32 mouse cellular contexts compared by ENCODE assay signal in genomic region chr7:132046662-132047061, GRCm38 (mm10).
A peak's percentile ranks its signal among the peaks of the same experiment; 100 is the strongest.
DNase-seq lines count a peak whose midpoint lies in the region; ATAC-seq and TF ChIP-seq lines count a peak whose summit lies in the region.
"Had no signal": no experiment of that assay in that cellular context is flagged by ENCODE, and none has a peak within 500 bp of the region (broad histone marks: within the 10 kb centered on the region; RNA-seq: fewer than 3 reads in every experiment).

No protein-coding gene starts in this region.

- no peak overlapping the region for H3K4me3 ChIP-seq in embryonic facial prominence, embryonic 14.5 days (ENCODE audit: low read depth, low read length)
- H3K4me3 ChIP-seq in embryonic facial prominence, embryonic 10.5 days = no peak overlapping the region
- no peak overlapping the region for H3K4me3 ChIP-seq in left cerebral cortex, adult 2 months
- H3K4me3 ChIP-seq in cerebellum, adult 2 months (replicated peaks; ENCODE audit: insufficient read depth, low read depth, low read length) = no peak overlapping the region
- no peak overlapping the region for H3K4me3 ChIP-seq in forebrain, postnatal 0 days (ENCODE audit: low read depth, low read length)
- H3K4me3 ChIP-seq: embryonic facial prominence, embryonic 15.5 days; forebrain, embryonic 12.5 days; heart, embryonic 10.5 days; heart, embryonic 15.5 days; hindbrain, embryonic 15.5 days; intestine, embryonic 15.5 days; layer of hippocampus, adult 2 months; midbrain, embryonic 15.5 days; myocyte had no signal

- TF ChIP-seq POLR2A in cerebellum, adult 2 months (IDR thresholded peaks at IDR 0.05; ENCODE audit: borderline replicate concordance, insufficient read depth, low read length) = no peak

- DNase-seq in embryonic facial prominence, embryonic 14.5 days (ENCODE audit: low spot score) = peak; percentile 30
- DNase-seq in embryonic facial prominence, embryonic 10.5 days (ENCODE audit: low spot score) = no peak
- peak; percentile 26 to 56 for DNase-seq in left cerebral cortex, postnatal 14 days (ENCODE audit: low spot score in 2 of 2)
- DNase-seq in left cerebral cortex, adult 2 months (ENCODE audit: extremely low spot score in 1 of 2, low spot score in 2 of 2) = no peak
- peak; percentile 34 for DNase-seq in right cerebral cortex, postnatal 14 days
- no peak for DNase-seq in right cerebral cortex, postnatal 4 days
- DNase-seq in cerebellum, adult 2 months = no peak
- DNase-seq in forebrain, postnatal 0 days = no peak
- DNase-seq: adrenal gland, adult 8-10 months; cerebellum, adult 11 months; cerebellum, adult 9-11 months; gastrocnemius, postnatal 10 days; kidney, adult 2 months; kidney, postnatal 36 days; liver; lung, adult 2 months; lung, postnatal 10 days; spleen, adult 18-20 months; thymus, adult 2 months; thymus, postnatal 36 days had no signal

- intact Hi-C loops in left cerebral cortex, postnatal 14 days (cut with DNase I) = no loop called here
- intact Hi-C loops in left cerebral cortex, adult 2 months (cut with DNase I) = no loop called here

- ATAC-seq in embryonic facial prominence, embryonic 14.5 days (ENCODE audit: low read depth) = no peak
- ATAC-seq in forebrain, postnatal 0 days = no peak
- ATAC-seq: intestine, embryonic 15.5 days; midbrain, embryonic 15.5 days had no signal

- no peak overlapping the region for H3K27ac ChIP-seq in embryonic facial prominence, embryonic 14.5 days (replicated peaks; ENCODE audit: low read depth, low read length)
- no peak overlapping the region for H3K27ac ChIP-seq in embryonic facial prominence, embryonic 10.5 days (replicated peaks)
- H3K27ac ChIP-seq in left cerebral cortex, adult 2 months = no peak overlapping the region
- H3K27ac ChIP-seq in cerebellum, adult 2 months (ENCODE audit: insufficient read depth, low read length) = no peak overlapping the region
- no peak overlapping the region for H3K27ac ChIP-seq in forebrain, postnatal 0 days (ENCODE audit: low read depth, low read length)
- H3K27ac ChIP-seq: embryonic facial prominence, embryonic 15.5 days; forebrain, embryonic 12.5 days; heart, embryonic 10.5 days; heart, embryonic 15.5 days; hindbrain, embryonic 15.5 days; intestine, embryonic 15.5 days; layer of hippocampus, adult 2 months; liver, embryonic 14.5 days; macrophage; midbrain, embryonic 15.5 days had no signal

- H3K9ac ChIP-seq in embryonic facial prominence, embryonic 14.5 days (ENCODE audit: low read depth, low read length) = no peak overlapping the region
- no peak overlapping the region for H3K9ac ChIP-seq in forebrain, postnatal 0 days
- H3K9ac ChIP-seq: embryonic facial prominence, embryonic 15.5 days; forebrain, embryonic 12.5 days; heart, embryonic 15.5 days; hindbrain, embryonic 15.5 days; intestine, embryonic 15.5 days; liver, embryonic 14.5 days; midbrain, embryonic 15.5 days had no signal

- H3K27me3 ChIP-seq in embryonic facial prominence, embryonic 14.5 days (replicated peaks; ENCODE audit: control insufficient read depth, insufficient read depth, low read length) = no peaks in the 10 kb centered on the region
- H3K27me3 ChIP-seq in embryonic facial prominence, embryonic 10.5 days (replicated peaks; ENCODE audit: low read depth, poor library complexity, severe bottlenecking) = no peaks in the 10 kb centered on the region
- H3K27me3 ChIP-seq in cerebellum, adult 2 months (ENCODE audit: control insufficient read depth, insufficient read depth, low read length) = no peaks in the 10 kb centered on the region
- H3K27me3 ChIP-seq in forebrain, postnatal 0 days (ENCODE audit: insufficient read depth, low read length) = no peaks in the 10 kb centered on the region
- H3K27me3 ChIP-seq: embryonic facial prominence, embryonic 15.5 days; hindbrain, embryonic 15.5 days; intestine, embryonic 15.5 days; midbrain, embryonic 15.5 days had no signal

- H3K4me2 ChIP-seq in embryonic facial prominence, embryonic 14.5 days (ENCODE audit: low read depth, low read length) = no peak overlapping the region
- no peak overlapping the region for H3K4me2 ChIP-seq in forebrain, postnatal 0 days (ENCODE audit: low read depth)
- H3K4me2 ChIP-seq: embryonic facial prominence, embryonic 15.5 days; forebrain, embryonic 12.5 days; heart, embryonic 15.5 days; hindbrain, embryonic 15.5 days; intestine, embryonic 15.5 days; midbrain, embryonic 15.5 days had no signal

- peaks cover 3% of the 10 kb centered on the region; the same call in 1 of the 2 replicates for H3K4me1 ChIP-seq in embryonic facial prominence, embryonic 14.5 days (ENCODE audit: control insufficient read depth, insufficient read depth, low read length)
- peaks cover 13% of the 10 kb centered on the region for H3K4me1 ChIP-seq in embryonic facial prominence, embryonic 10.5 days
- H3K4me1 ChIP-seq in cerebellum, adult 2 months (ENCODE audit: control insufficient read depth, insufficient read depth, low read length) = no peaks in the 10 kb centered on the region
- H3K4me1 ChIP-seq in forebrain, postnatal 0 days (ENCODE audit: insufficient read depth) = no peaks in the 10 kb centered on the region
- H3K4me1 ChIP-seq: embryonic facial prominence, embryonic 15.5 days; heart, embryonic 10.5 days; heart, embryonic 15.5 days; intestine, embryonic 15.5 days; midbrain, embryonic 15.5 days had no signal

- no peaks in the 10 kb centered on the region for H3K36me3 ChIP-seq in embryonic facial prominence, embryonic 14.5 days (ENCODE audit: control insufficient read depth, insufficient read depth, low read length)
- no peaks in the 10 kb centered on the region for H3K36me3 ChIP-seq in embryonic facial prominence, embryonic 10.5 days (replicated peaks)
- no peaks in the 10 kb centered on the region for H3K36me3 ChIP-seq in forebrain, postnatal 0 days (ENCODE audit: insufficient read depth)
- H3K36me3 ChIP-seq: embryonic facial prominence, embryonic 15.5 days; forebrain, embryonic 12.5 days; G1E; heart, embryonic 10.5 days; heart, embryonic 15.5 days; hindbrain, embryonic 15.5 days; intestine, embryonic 15.5 days; midbrain, embryonic 15.5 days had no signal

- no peak for TF ChIP-seq CTCF in left cerebral cortex, adult 2 months (IDR thresholded peaks at IDR 0.05)
- TF ChIP-seq CTCF in cerebellum, adult 2 months (IDR thresholded peaks at IDR 0.05; ENCODE audit: borderline replicate concordance, insufficient read depth, low read depth, low read length) = no peak
- TF ChIP-seq CTCF in forebrain, postnatal 0 days (IDR thresholded peaks at IDR 0.05; ENCODE audit: low read depth) = no peak

- WGBS in embryonic facial prominence, embryonic 14.5 days = 31% methylated on average over 4 of the region's 4 CpGs
- 61% methylated on average over 4 of the region's 4 CpGs for WGBS in embryonic facial prominence, embryonic 10.5 days
- WGBS in cerebellum, adult 2 months = 40% methylated on average over 4 of the region's 4 CpGs
- WGBS in forebrain, postnatal 0 days = 35% methylated on average over 4 of the region's 4 CpGs

- no peaks in the 10 kb centered on the region for H3K9me3 ChIP-seq in embryonic facial prominence, embryonic 14.5 days (ENCODE audit: control insufficient read depth, low read length)
- H3K9me3 ChIP-seq in embryonic facial prominence, embryonic 10.5 days = no peaks in the 10 kb centered on the region
- no peaks in the 10 kb centered on the region for H3K9me3 ChIP-seq in forebrain, postnatal 0 days (ENCODE audit: low read length)
- H3K9me3 ChIP-seq: embryonic facial prominence, embryonic 15.5 days; forebrain, embryonic 12.5 days; heart, embryonic 10.5 days; heart, embryonic 15.5 days; hindbrain, embryonic 15.5 days; intestine, embryonic 15.5 days; midbrain, embryonic 15.5 days had no signal

Comparison
In these comparisons a context has a peak if more than half of its experiments do, and no peak if none do; other contexts are left out.
1. DNase-seq: peak in embryonic facial prominence, embryonic 14.5 days (single experiment), left cerebral cortex, postnatal 14 days (2 of 2) and right cerebral cortex, postnatal 14 days (single experiment); none in embryonic facial prominence, embryonic 10.5 days (single experiment), left cerebral cortex, adult 2 months (0 of 2), right cerebral cortex, postnatal 4 days (single experiment), cerebellum, adult 2 months (0 of 2) and forebrain, postnatal 0 days (single experiment).